Mouse (Mus musculus) left cerebral cortex, adult 11 months (tissue): ENCODE results near the gene Epx.

ENCODE experiments used
- DNase-seq: peaks from one replicate; pipeline ENCODE4 v3.0.0; 2022; ENCODE audit warnings: low spot score

The Epx gene

DNA sequence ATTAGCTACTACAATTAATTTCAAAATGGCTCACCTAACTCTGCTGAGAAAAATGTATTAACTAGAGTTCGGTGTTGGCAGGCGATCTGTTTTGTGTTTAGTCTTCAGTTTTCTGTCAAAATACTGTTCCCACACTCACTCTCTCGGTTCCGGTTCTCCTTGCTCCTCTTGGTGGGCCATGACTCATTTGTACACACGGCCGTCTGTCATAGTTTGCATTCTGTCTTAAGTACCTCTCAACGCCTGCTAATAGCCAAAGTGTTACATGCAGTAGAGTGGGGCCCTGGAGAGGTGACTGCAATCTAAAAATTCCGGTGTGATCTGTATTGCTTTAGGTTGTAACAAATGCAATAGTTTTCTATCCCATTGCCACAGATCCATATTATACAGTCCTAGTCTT is 34.7 kb downstream of the Epx start:
- no peak for DNase-seq

DNA sequence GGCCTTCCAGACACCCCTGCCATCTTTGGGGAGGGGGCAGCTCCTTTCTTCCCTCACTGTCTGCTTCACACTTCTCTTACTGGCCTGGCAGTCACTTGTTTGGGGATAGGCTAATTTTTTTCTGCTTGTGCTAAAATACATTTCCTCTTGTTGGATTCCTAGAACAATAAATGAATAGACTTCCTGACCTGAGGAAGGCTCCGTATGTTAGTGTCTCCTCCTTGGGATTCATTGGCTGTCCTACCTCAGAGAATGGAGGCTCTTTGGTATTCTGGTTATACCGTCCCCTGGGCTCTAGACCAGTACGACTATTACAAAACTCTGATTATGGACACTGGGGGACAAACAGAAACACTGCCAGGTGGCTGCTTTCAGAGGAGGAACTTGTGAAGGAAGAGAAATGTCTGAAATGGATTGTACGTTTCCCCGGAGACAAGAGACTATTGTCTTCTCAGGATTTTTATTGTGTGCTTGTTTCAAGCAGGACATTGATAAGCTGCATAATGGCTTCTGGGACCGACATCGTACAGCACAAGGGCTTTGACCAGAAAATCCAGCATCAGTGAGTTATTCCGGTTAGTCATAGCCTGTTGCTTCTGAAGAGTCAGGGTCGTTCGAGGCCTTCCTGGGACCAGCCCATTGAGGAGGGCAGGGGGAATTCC is 47.0 kb downstream of the Epx start, which contains the start of gene Lpo:
TSS of gene Lpo (minus strand) at position 51 of the 662 bp plus-strand sequence.
- no peak for DNase-seq

DNA sequence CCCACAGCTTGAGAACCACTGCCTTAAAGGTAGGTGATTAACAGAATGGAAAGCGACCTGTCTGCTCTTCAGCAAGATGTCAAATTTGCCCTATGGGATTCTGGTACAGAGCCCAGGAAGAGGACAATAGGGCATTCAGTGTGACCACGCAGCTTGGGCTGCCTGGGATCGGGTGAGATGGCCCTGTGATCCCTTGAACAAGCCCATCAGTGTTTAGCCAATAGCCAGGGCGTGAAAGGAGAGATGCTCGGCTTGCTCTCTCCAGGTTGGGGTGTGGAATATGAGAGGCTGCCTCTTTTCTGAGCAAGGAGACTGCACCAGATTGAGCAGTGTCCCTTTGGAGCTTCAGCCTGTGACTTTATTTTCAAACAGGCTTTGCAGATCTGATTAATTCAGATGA is 53.8 kb downstream of the Epx start:
- DNase-seq, result peak; percentile 24

DNA sequence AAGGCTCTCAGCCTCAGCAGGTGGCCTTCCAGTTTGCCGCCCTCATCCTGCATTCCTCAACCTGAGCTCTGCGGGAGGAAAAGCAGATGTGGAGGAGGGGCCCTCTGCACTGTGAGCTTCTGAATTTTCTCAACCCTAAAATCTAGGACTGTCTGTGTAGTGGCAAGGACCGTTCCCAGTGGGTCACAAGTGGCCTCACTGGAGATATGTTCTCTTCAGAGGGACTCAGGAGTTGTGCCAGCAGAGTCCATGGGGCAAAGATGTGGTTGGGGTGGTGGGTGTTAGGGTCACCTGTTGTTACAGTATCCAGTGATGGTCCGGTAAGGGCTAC is 57.9 kb downstream of the Epx start:
- no peak for DNase-seq

DNA sequence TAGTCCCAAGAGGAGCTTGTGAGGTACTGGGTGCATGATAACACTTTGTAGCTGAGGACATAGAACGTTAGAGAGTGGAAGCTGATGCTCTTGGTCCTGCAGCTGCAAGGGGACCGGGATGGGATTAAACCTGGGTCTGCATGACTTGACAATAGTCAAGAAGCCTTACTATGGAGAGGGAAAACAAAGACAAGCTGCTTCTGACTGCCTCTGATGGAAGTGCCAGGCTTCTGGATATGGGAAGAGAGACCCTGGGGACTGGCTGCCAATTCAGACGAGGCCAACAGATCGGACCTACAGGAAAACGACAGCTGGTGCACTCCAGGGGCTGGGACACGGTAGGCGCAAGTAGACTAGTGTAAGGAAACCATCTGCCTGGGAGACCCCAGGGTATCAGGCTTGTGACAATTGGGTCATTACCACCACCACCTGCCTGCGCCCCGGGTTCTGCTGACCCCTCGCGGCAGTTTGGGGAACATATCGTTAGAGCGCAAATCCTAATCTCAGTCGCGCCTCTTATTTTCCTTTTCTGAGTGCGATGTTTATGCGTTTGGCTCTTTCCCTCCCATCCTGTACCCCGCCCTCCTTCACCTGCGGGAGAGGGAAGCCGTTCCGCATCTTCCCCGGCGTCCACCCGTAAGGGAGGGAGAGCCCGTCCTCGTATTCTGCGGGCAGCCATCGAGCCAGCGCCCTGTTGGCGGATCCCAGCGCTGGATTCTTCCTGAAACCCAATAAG is 58.5 kb downstream of the Epx start:
- DNase-seq, result no peak

DNA sequence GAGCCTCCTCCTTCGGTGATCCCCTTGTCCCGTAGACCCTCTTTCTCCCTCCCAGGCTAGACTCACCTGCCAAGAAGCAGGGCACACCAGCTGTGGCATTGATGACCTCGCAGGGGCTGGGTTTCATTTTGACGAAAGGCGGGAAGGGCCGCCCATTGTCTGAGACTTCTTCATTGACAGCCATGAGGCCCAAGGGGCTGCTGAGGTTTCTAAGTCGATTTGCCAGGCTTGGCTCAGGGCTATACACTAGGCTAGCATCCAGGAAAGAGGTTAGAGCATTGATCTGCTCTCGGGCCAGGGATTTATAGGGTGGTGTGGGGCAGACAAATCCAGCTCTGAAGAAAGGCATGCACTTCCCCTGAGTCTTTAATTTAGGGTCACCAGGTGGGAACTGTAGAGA is 60.5 kb downstream of the Epx start:
- DNase-seq, result no peak
